Mouse (Mus musculus) MEL (cell line): ENCODE data around the gene Krt4. TPM values are rescaled to one million over a fixed set of nuclear protein-coding genes. Genes with fewer than 3 reads are reported as not detected.

ENCODE experiments used
- DNase-seq: peaks from one replicate; pipeline ENCODE4 v3.0.0; 2011; ENCODE audit warnings: low read depth, low spot score
- H3K27ac ChIP-seq: 2 replicates; pipeline ENCODE4 v1.5.1; 2012; ENCODE audit warnings: low read depth, mild to moderate bottlenecking, control low read depth, low read length, moderate library complexity; ENCODE audit not compliant: control insufficient read depth
- H3K27me3 ChIP-seq, 2 experiments: fragments of 150-350 bp in 1 of 2; sonication (generic) in 1 of 2; 2 replicates each; pipeline ENCODE4 v1.6.1; 2012; ENCODE audit warnings: low read length in 2 of 2, mild to moderate bottlenecking in 2 of 2, improper control_type of control experiment in 1 of 2, moderate library complexity in 1 of 2; ENCODE audit not compliant: insufficient read depth in 2 of 2, control insufficient read depth in 1 of 2
- H3K36me3 ChIP-seq, 2 experiments: 2 replicates each; pipeline ENCODE4 v1.6.1; 2012 to 2014; ENCODE audit warnings: low read length in 2 of 2, improper control_type of control experiment in 1 of 2, inconsistent platforms in 1 of 2, mild to moderate bottlenecking in 1 of 2; ENCODE audit not compliant: insufficient read depth in 2 of 2, control insufficient read depth in 1 of 2
- H3K4me1 ChIP-seq, 2 experiments: fragments of 150-350 bp in 1 of 2; sonication (generic) in 1 of 2; 2 replicates each; pipeline ENCODE4 v1.6.1; 2012; ENCODE audit warnings: low read length in 2 of 2, improper control_type of control experiment in 1 of 2, mild to moderate bottlenecking in 1 of 2; ENCODE audit not compliant: insufficient read depth in 2 of 2, control insufficient read depth in 1 of 2
- H3K4me3 ChIP-seq, 2 experiments: fragments of 150-350 bp in 1 of 2; sonication (generic) in 1 of 2; 2 replicates each; pipeline ENCODE4 v1.5.1; 2012; ENCODE audit warnings: low read depth in 2 of 2, low read length in 2 of 2, mild to moderate bottlenecking in 2 of 2, moderate library complexity in 2 of 2, control low read depth in 1 of 2, improper control_type of control experiment in 1 of 2; ENCODE audit not compliant: control insufficient read depth in 1 of 2, insufficient read depth in 1 of 2
- H3K79me2 ChIP-seq: 2 replicates; pipeline ENCODE4 v1.6.1; 2012; ENCODE audit warnings: mild to moderate bottlenecking, low read length, moderate library complexity; ENCODE audit not compliant: control insufficient read depth, poor library complexity, insufficient read depth
- H3K9ac ChIP-seq: 2 replicates; pipeline ENCODE4 v1.6.1; 2012; ENCODE audit warnings: low read depth, mild to moderate bottlenecking, control low read depth, low read length, moderate library complexity; ENCODE audit not compliant: control insufficient read depth, poor library complexity, severe bottlenecking
- H3K9me3 ChIP-seq: fragments of 150-350 bp; sonication (generic); replicated peaks from 2 replicates; pipeline ENCODE4 v1.6.1; 2012; ENCODE audit warnings: mild to moderate bottlenecking, low read length, improper control_type of control experiment, moderate library complexity; ENCODE audit not compliant: insufficient read depth
- CHD1 ChIP-seq: IDR thresholded peaks from 2 replicates; pipeline ENCODE4 v1.6.1; 2012; ENCODE audit warnings: low read depth, mild to moderate bottlenecking, inconsistent platforms, low read length, improper control_type of control experiment
- E2F4 ChIP-seq: IDR thresholded peaks from 2 replicates; pipeline ENCODE4 v1.6.1; 2011; ENCODE audit warnings: low read depth, low read length, improper control_type of control experiment, borderline replicate concordance
- EP300 ChIP-seq, 2 experiments: IDR thresholded peaks; 2 replicates each; pipeline ENCODE4 v1.6.1; 2011; ENCODE audit warnings: improper control_type of control experiment in 2 of 2, low read length in 2 of 2, low read depth in 1 of 2, mild to moderate bottlenecking in 1 of 2
- ETS1 ChIP-seq: IDR thresholded peaks from 2 replicates; pipeline ENCODE4 v1.6.1; 2012; ENCODE audit warnings: low read depth, mild to moderate bottlenecking, inconsistent platforms, low read length, improper control_type of control experiment, moderate library complexity
- GABPA ChIP-seq: IDR thresholded peaks from 2 replicates; pipeline ENCODE4 v1.6.1; 2012; ENCODE audit warnings: low read depth, mild to moderate bottlenecking, inconsistent platforms, low read length, improper control_type of control experiment, moderate library complexity
- GATA1 ChIP-seq: IDR thresholded peaks from 2 replicates; pipeline ENCODE4 v1.6.1; 2011; ENCODE audit warnings: low read depth, low read length, improper control_type of control experiment
- MAX ChIP-seq: IDR thresholded peaks from 2 replicates; pipeline ENCODE4 v1.6.1; 2011; ENCODE audit warnings: low read length, improper control_type of control experiment
- MEF2A ChIP-seq: IDR thresholded peaks from 2 replicates; pipeline ENCODE4 v1.6.1; 2014; ENCODE audit warnings: low read depth, mild to moderate bottlenecking, inconsistent platforms, low read length, improper control_type of control experiment; ENCODE audit not compliant: poor library complexity, insufficient replicate concordance, severe bottlenecking; ENCODE audit errors: extremely low read depth
- MYB ChIP-seq: IDR thresholded peaks from 2 replicates; pipeline ENCODE4 v1.6.1; 2011; ENCODE audit warnings: mild to moderate bottlenecking, low read depth, low read length, improper control_type of control experiment
- POLR2AphosphoS5 ChIP-seq: IDR thresholded peaks from 2 replicates; pipeline ENCODE4 v1.6.1; 2012; ENCODE audit warnings: low read depth, borderline replicate concordance, mild to moderate bottlenecking, inconsistent platforms, low read length, moderate library complexity, mixed read lengths
- RAD21 ChIP-seq: IDR thresholded peaks from 2 replicates; pipeline ENCODE4 v1.6.1; 2011; ENCODE audit warnings: mild to moderate bottlenecking, low read depth, low read length, improper control_type of control experiment
- SIN3A ChIP-seq: IDR thresholded peaks from 2 replicates; pipeline ENCODE4 v1.6.1; 2012; ENCODE audit warnings: low read length, improper control_type of control experiment, inconsistent platforms
- TAL1 ChIP-seq: IDR thresholded peaks from 2 replicates; pipeline ENCODE4 v1.6.1; 2012; ENCODE audit warnings: mild to moderate bottlenecking, inconsistent platforms, low read length, moderate library complexity, mixed read lengths
- TBP ChIP-seq: IDR thresholded peaks from 2 replicates; pipeline ENCODE4 v1.8.0; 2011; ENCODE audit warnings: low read depth, low read length, improper control_type of control experiment
- TCF12 ChIP-seq: IDR thresholded peaks from 2 replicates; pipeline ENCODE4 v1.6.1; 2014; ENCODE audit warnings: low read depth, mild to moderate bottlenecking, inconsistent platforms, low read length, improper control_type of control experiment, moderate library complexity
- ZMIZ1 ChIP-seq: IDR thresholded peaks from 2 replicates; pipeline ENCODE4 v1.6.1; 2012; ENCODE audit warnings: low read depth, mild to moderate bottlenecking, inconsistent platforms, low read length, improper control_type of control experiment, moderate library complexity
- polyA plus RNA-seq, 2 experiments: library from polyadenylated mRNA; stranded (reverse) in 1 of 2; unstranded in 1 of 2; fragments of >175 nt in 1 of 2; fragments of >200 nt in 1 of 2; gene quantifications; 2 replicates each; pipeline versions ENCODE4 v1.2.1 to v1.2.4; 2012; ENCODE audit warnings: low replicate concordance in 2 of 2, low read depth in 1 of 2; ENCODE audit not compliant: insufficient read length in 2 of 2, insufficient read depth in 1 of 2, missing spikeins in 1 of 2
- total RNA-seq: library from RNA; depleted of rRNA; stranded (reverse); fragments of 300-350 nt; gene quantifications from 2 replicates; pipeline ENCODE4 v1.2.3, GENCODE M21; 2012

Krt4 gene
- total and polyA plus RNA-seq, 3 experiments: not detected

DNA sequence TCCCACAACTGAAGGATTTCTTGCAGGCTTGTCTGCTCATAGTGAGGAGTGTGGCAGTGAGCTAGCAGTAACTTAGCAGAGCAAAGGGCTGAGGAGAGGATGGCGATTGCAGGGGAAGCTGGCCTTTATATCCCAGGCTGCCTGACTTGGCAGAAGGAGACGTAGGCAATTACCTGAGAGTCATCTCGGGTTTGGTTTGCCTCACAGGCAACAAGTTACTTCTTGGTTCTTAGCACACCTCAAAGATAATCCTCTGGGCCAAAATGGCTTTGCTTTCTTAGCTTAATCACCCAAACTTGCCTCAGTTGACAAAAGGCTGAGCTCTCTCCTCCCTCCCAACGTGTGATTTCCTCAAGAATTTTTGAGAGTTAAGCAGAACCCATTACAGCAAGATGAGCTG lies 31.7 kb downstream of the Krt4 start, which contains the start of gene Krt76:
Gene Krt76, minus strand, starts transcription at position 101 of the 400 bp plus-strand sequence.
- Histone ChIP-seq H3K27me3 (peaks cover 3 to 6% of the 10 kb centered on the region in 2 experiments), H3K4me1 (no peaks in the 10 kb centered on the region), H3K9me3 (no peaks in the 10 kb centered on the region), H3K9ac (no peak within 1 kb of the TSS), H3K79me2 (no peaks in the 10 kb centered on the region), H3K36me3 (no peaks in the 10 kb centered on the region), H3K27ac (no peak within 1 kb of the TSS), H3K4me3 (no peak within 1 kb of the TSS)
- TF ChIP-seq ZMIZ1 (no peak), TBP (no peak), E2F4 (no peak), TCF12 (no peak), GATA1 (no peak), EP300 (IDR thresholded peaks at IDR 0.05; ENCODE audit: low read depth in 1 of 2, low read length in 2 of 2) (no peak), RAD21 (no peak), TAL1 (no peak), POLR2AphosphoS5 (no peak), MYB (no peak), MAX (no peak)
- DNase-seq: no peak

DNA sequence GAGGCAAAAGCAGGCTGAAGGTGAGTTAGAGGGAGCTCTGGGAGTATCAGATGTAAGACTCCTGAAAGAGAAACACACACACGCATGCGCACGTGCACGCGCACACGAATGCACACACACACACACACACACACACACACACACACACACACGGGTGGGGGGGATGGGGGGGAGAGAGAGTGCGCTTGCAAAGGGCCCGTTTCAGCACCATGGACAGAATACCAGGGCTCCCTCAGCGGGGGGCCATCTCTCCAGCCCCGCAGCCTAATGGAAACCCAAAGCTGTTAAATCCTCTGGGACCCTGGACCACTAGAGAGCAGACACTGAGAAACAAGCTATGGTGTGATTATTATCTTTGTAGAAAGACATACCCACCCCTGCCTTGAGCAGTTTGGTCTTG lies 44.8 kb downstream of the Krt4 start:
- Histone ChIP-seq H3K27ac (no peak overlapping the region), H3K9ac (no peak overlapping the region), H3K36me3 (peaks cover 0 to 4% of the 10 kb centered on the region in 2 experiments; a peak in 1 of 4 replicates), H3K27me3 (peaks cover 0 to 3% of the 10 kb centered on the region in 2 experiments; a peak in 1 of 4 replicates), H3K79me2 (no peaks in the 10 kb centered on the region), H3K4me1 (no peaks in the 10 kb centered on the region), H3K4me3 (no peak overlapping the region)
- no peak for TF ChIP-seq MEF2A
- TF ChIP-seq, all 39 proteins: peak for 0
- peak; percentile 13 for DNase-seq
- no peaks in the 10 kb centered on the region for H3K9me3 ChIP-seq

DNA sequence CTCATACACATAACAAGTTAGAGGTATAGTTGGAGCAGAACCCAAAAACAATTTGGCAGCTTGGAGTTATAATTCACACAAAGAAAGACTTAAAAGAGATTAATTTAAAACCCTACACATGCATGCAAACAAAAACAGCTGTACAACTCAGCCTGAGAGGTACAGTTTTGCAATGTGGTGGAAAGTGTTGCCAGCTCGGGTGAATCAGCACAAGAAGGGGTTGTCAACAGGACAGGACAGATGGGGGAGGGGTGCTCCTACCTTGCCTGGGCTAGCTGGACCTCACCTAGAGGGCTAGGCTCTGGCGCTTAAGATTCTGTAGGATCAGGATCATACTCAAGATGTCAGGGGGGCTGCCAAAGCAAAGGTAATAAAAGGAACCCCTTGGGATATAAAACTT lies 46.5 kb downstream of the Krt4 start:
- Histone ChIP-seq H3K4me3 (no peak overlapping the region), H3K4me1 (no peaks in the 10 kb centered on the region), H3K9me3 (no peaks in the 10 kb centered on the region)
- no peak for DNase-seq
- TF ChIP-seq TBP (no peak), ETS1 (no peak), RAD21 (no peak), SIN3A (no peak), GABPA (no peak), CHD1 (no peak)
- TF ChIP-seq, all 39 proteins: peak for 0
- H3K9ac ChIP-seq: no peak overlapping the region
- no peak overlapping the region for H3K27ac ChIP-seq
- no peaks in the 10 kb centered on the region for H3K79me2 ChIP-seq
- H3K36me3 ChIP-seq: peaks cover 0 to 4% of the 10 kb centered on the region in 2 experiments; a peak in 1 of 4 replicates
- H3K27me3 ChIP-seq: peaks cover 2 to 5% of the 10 kb centered on the region in 2 experiments
